Mouse (Mus musculus): ENCODE data around the gene Sec11a. TPM values are rescaled to one million over a fixed set of nuclear protein-coding genes. Genes with fewer than 3 reads are reported as not detected.

The Sec11a gene
- polyA plus RNA-seq, 1 experiment, result 64.4 TPM

GRCm38 (mm10) chr7:80889021-80889511, 58.5 kb downstream of the Sec11a start:
- 0 out of 2 replicates have a peak overlapping the region, but pooled peaks have one; percentile 3 for H3K27ac ChIP-seq (ENCODE audit: insufficient read depth, low read length)

DNA sequence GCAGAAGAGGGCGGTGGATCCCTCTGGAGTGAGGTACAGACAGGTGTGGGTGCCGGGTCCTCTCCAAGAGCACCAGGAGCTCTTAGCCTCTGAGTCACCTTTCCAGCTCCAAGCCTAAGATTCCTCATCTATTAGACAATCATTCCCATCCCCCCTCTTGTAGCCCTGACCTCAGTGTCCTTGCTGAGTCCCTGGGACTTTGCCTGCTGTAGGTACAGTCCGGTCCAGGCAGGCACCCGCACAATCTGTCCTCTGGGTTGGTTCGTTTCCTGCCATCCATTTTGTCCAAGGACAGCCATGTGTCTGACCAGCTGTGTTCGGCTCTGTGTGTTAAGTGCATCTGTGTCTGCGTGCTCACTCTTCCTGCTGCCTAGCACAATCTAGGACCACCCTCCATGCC, 59.0 kb downstream of the Sec11a start:
- Histone ChIP-seq H3K4me1 (ENCODE audit: control insufficient read depth, insufficient read depth, low read length) (no peaks in the 10 kb centered on the region), H3K27ac (ENCODE audit: insufficient read depth, low read length) (0 out of 2 replicates have a peak overlapping the region, but pooled peaks have one; percentile 3), H3K4me3 (ENCODE audit: insufficient read depth, low read length) (no peak overlapping the region)
- TF ChIP-seq CTCF (IDR thresholded peaks at IDR 0.05; ENCODE audit: extremely low read depth, insufficient read depth, low read length) (no peak), POLR2A (IDR thresholded peaks at IDR 0.05; ENCODE audit: extremely low read depth, insufficient read depth, low read length) (no peak)

More at GRCm38 (mm10) chr7:80889021-80889511, 58.5 kb downstream of the Sec11a start:
- TF ChIP-seq POLR2A (IDR thresholded peaks at IDR 0.05; ENCODE audit: extremely low read depth, insufficient read depth, low read length) (no peak; the same call in 1 of the 2 replicates), CTCF (IDR thresholded peaks at IDR 0.05; ENCODE audit: extremely low read depth, insufficient read depth, low read length) (no peak)
- Histone ChIP-seq H3K4me1 (ENCODE audit: control insufficient read depth, insufficient read depth, low read length) (no peaks in the 10 kb centered on the region), H3K4me3 (ENCODE audit: insufficient read depth, low read length) (no peak overlapping the region)

DNA sequence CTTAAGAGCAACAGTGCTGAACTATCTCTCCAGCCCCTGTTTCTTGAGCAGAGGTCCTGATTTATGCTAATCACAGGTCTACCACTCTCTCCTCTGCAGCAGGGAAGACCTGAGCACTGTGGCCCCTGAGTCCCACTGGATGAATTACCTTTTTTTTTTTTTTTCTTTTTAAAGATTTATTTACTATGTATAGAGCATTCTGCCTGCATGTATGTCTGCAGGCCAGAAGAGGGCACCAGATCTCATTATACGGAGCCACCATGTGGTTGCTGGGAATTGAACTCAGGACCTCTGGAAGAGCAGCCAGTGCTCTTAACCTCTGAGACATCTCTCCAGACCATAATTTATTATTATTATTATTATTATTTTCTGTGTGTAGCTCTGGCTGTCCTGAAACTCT, 61.9 kb downstream of the Sec11a start:
- H3K4me3 ChIP-seq (ENCODE audit: insufficient read depth, low read length), result no peak overlapping the region
- H3K27ac ChIP-seq (ENCODE audit: insufficient read depth, low read length), result no peak overlapping the region
- H3K4me1 ChIP-seq (ENCODE audit: control insufficient read depth, insufficient read depth, low read length), result no peaks in the 10 kb centered on the region
- peak; percentile 28 for TF ChIP-seq CTCF (IDR thresholded peaks at IDR 0.05; ENCODE audit: extremely low read depth, insufficient read depth, low read length)
- TF ChIP-seq POLR2A (IDR thresholded peaks at IDR 0.05; ENCODE audit: extremely low read depth, insufficient read depth, low read length), result no peak

DNA sequence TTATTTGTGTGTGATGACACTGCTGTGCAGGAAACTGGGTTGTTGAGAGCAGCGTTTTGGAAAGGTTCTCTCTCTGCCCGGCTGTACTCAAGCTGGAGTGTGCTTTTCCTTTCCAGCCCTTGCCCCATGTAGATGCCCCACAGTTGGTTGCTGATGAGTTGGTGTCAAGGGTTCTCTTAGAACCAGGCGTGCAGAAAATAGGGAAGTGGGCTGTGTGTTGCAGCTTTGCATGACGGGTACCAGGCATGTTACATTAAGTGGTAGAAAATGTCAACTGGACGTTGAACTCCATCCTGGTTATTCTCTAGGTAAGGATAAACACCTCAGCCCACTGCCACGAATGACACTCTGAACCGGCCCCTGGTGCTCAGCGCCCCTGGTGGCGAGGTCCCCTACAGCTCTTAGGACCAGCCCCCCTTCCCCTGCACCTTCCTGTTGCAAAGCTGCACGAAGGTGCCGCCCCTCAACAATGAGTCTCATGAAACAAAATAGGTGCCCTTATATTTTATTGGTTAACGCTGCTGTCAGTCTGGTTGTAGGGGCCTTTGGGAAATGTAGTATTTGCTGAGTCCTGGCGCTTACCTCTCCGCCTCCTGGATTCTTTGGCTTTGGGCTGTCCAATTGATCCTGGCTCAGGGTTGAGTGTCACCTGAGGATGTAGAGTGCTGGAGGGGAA, 64.6 kb downstream of the Sec11a start:
- H3K27ac ChIP-seq (ENCODE audit: insufficient read depth, low read length), result no peak overlapping the region

GRCm38 (mm10) chr7:80875727-80876126, 71.9 kb downstream of the Sec11a start:
- no peak for TF ChIP-seq POLR2A (IDR thresholded peaks at IDR 0.05; ENCODE audit: extremely low read depth, insufficient read depth, low read length)
- no peak for TF ChIP-seq CTCF (IDR thresholded peaks at IDR 0.05; ENCODE audit: extremely low read depth, insufficient read depth, low read length)
- Histone ChIP-seq H3K4me3 (ENCODE audit: insufficient read depth, low read length) (no peak overlapping the region), H3K27ac (ENCODE audit: insufficient read depth, low read length) (no peak overlapping the region), H3K4me1 (ENCODE audit: control insufficient read depth, insufficient read depth, low read length) (no peaks in the 10 kb centered on the region)

More for the DNA sequence above, 64.6 kb downstream of the Sec11a start:
- H3K4me3 ChIP-seq (ENCODE audit: insufficient read depth, low read length), result peak overlapping the region; percentile 14
- H3K4me1 ChIP-seq (ENCODE audit: control insufficient read depth, insufficient read depth, low read length), result no peaks in the 10 kb centered on the region
- TF ChIP-seq CTCF (IDR thresholded peaks at IDR 0.05; ENCODE audit: extremely low read depth, insufficient read depth, low read length) (peak; percentile 37; the same call in 1 of the 2 replicates), POLR2A (IDR thresholded peaks at IDR 0.05; ENCODE audit: extremely low read depth, insufficient read depth, low read length) (peak; percentile 46; the same call in 1 of the 2 replicates)

DNA sequence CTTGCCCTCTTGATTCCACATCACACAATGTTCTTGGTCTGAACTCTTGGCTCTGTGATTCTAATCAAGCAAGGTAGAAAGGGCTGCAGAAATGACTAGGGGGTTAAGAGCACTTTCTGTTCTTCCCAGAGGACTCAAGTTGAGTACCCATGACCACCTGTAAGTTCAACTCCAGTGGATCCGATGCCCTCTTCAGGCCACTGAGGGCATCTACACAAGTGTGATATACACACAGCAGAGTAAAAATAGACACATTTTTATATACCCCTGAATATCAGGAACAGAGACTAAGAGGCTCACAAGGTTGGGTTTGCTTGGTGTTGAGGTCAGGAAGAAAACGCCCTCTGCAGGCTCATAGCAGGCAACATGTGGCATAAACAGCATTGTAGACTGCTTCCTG, 73.9 kb downstream of the Sec11a start:
- Histone ChIP-seq H3K4me3 (ENCODE audit: insufficient read depth, low read length) (no peak overlapping the region), H3K27ac (ENCODE audit: insufficient read depth, low read length) (no peak overlapping the region), H3K4me1 (ENCODE audit: control insufficient read depth, insufficient read depth, low read length) (no peaks in the 10 kb centered on the region; the same call in 1 of the 2 replicates)
- TF ChIP-seq POLR2A (IDR thresholded peaks at IDR 0.05; ENCODE audit: extremely low read depth, insufficient read depth, low read length) (no peak), CTCF (IDR thresholded peaks at IDR 0.05; ENCODE audit: extremely low read depth, insufficient read depth, low read length) (no peak)

DNA sequence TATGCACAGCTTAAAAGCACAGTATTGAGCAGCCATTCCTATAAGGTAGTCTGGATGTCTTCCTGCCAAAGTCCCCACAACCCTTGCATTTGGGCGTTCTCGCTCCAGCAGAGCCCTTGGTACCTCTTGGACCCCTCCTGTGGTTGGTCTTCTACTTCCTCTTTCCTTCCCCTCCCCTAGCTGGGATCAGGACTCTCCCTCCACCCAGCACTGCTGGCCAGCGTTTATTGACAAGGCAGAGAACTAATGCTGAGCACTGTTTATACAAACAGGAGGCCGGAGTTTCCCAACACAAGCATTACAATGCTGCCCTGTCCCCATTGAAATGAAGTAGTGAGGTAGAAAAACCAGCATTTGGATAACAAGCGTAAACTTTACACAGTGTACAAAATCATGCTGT, 74.5 kb downstream of the Sec11a start:
- no peaks in the 10 kb centered on the region; the same call in 1 of the 2 replicates for H3K4me1 ChIP-seq (ENCODE audit: control insufficient read depth, insufficient read depth, low read length)
- no peak overlapping the region for H3K4me3 ChIP-seq (ENCODE audit: insufficient read depth, low read length)
- no peak overlapping the region for H3K27ac ChIP-seq (ENCODE audit: insufficient read depth, low read length)
- TF ChIP-seq POLR2A (IDR thresholded peaks at IDR 0.05; ENCODE audit: extremely low read depth, insufficient read depth, low read length) (no peak), CTCF (IDR thresholded peaks at IDR 0.05; ENCODE audit: extremely low read depth, insufficient read depth, low read length) (no peak)

DNA sequence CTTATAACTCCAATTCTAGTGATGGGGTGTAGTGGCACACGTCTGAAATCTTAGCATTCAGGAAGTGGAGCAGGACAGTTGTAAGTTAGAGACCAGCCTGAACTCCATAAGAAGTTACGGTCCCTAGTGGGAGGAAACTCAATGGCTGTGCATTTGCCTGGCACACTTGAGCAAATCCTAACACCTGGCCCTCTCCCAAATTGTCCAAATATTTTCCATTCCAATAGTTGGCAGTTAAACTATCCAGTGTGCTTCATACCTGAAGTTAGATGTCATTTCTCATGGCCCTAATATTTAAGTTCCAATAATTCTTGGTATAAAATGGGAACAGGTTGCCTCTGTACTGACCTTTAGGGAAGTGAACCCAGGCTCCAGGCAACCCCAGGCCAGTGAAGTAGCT, 78.9 kb downstream of the Sec11a start:
- Histone ChIP-seq H3K4me3 (ENCODE audit: insufficient read depth, low read length) (no peak overlapping the region), H3K27ac (ENCODE audit: insufficient read depth, low read length) (no peak overlapping the region), H3K4me1 (ENCODE audit: control insufficient read depth, insufficient read depth, low read length) (peaks cover 8% of the 10 kb centered on the region)
- no peak for TF ChIP-seq POLR2A (IDR thresholded peaks at IDR 0.05; ENCODE audit: extremely low read depth, insufficient read depth, low read length)
- no peak for TF ChIP-seq CTCF (IDR thresholded peaks at IDR 0.05; ENCODE audit: extremely low read depth, insufficient read depth, low read length)

- Histone ChIP-seq H3K4me3 (ENCODE audit: insufficient read depth, low read length) (no peak overlapping the region), H3K27ac (ENCODE audit: insufficient read depth, low read length) (no peak overlapping the region)
Measured at GRCm38 (mm10) chr7:80866514-80867147, 80.9 kb downstream of the Sec11a start.

More at GRCm38 (mm10) chr7:80866514-80867147, 80.9 kb downstream of the Sec11a start:
- no peak for TF ChIP-seq POLR2A (IDR thresholded peaks at IDR 0.05; ENCODE audit: extremely low read depth, insufficient read depth, low read length)
- TF ChIP-seq CTCF (IDR thresholded peaks at IDR 0.05; ENCODE audit: extremely low read depth, insufficient read depth, low read length), result no peak
- peaks cover 12% of the 10 kb centered on the region for H3K4me1 ChIP-seq (ENCODE audit: control insufficient read depth, insufficient read depth, low read length)
